Mouse (Mus musculus) midbrain, embryonic 11.5 days (tissue): ENCODE measurements around the gene Krtap9-3. TPM values are rescaled to one million over a fixed set of nuclear protein-coding genes. Genes with fewer than 3 reads are reported as not detected.

Experiments used
- ATAC-seq: fragments of 200-750 bp; cut with Nextera tagmentation; 2 replicates; pipeline ENCODE4 v1.8.0; 2017; ENCODE audit warnings: moderate TSS enrichment, moderate library complexity; ENCODE audit not compliant: low FRiP score
- DNase-seq: peaks from one replicate; pipeline ENCODE4 v3.0.0; 2015; ENCODE audit warnings: low spot score; ENCODE audit errors: missing footprints
- H3K27ac ChIP-seq: fragments of 300-500 bp; sonication (generic); 2 replicates; pipeline ENCODE4 v1.5.1; 2014; ENCODE audit warnings: low read depth, low read length
- H3K27me3 ChIP-seq: fragments of 300-500 bp; sonication (generic); 2 replicates; pipeline ENCODE4 v1.6.1; 2014; ENCODE audit warnings: mild to moderate bottlenecking, low read length, moderate library complexity, mixed read lengths; ENCODE audit not compliant: control insufficient read depth, insufficient read depth
- H3K36me3 ChIP-seq: fragments of 300-500 bp; sonication (generic); 2 replicates; pipeline ENCODE4 v1.6.1; 2014; ENCODE audit warnings: mild to moderate bottlenecking, low read length, moderate library complexity, mixed read lengths; ENCODE audit not compliant: control insufficient read depth, insufficient read depth
- H3K4me1 ChIP-seq: fragments of 300-500 bp; sonication (generic); 2 replicates; pipeline ENCODE4 v1.6.1; 2014; ENCODE audit warnings: low read length; ENCODE audit not compliant: control insufficient read depth, insufficient read depth
- H3K4me2 ChIP-seq: fragments of 300-500 bp; sonication (generic); 2 replicates; pipeline ENCODE4 v1.6.1; 2014; ENCODE audit warnings: mild to moderate bottlenecking, moderate library complexity
- H3K4me3 ChIP-seq: fragments of 300-500 bp; sonication (generic); 2 replicates; pipeline ENCODE4 v1.5.1; 2014; ENCODE audit warnings: low read depth, low read length
- H3K9ac ChIP-seq: fragments of 300-500 bp; sonication (generic); 2 replicates; pipeline ENCODE4 v1.6.1; 2014; ENCODE audit warnings: low read length
- H3K9me3 ChIP-seq: fragments of 300-500 bp; sonication (generic); 2 replicates; pipeline ENCODE4 v1.6.1; 2016; ENCODE audit warnings: low read length; ENCODE audit not compliant: control insufficient read depth
- WGBS: fragments of 180-500 bp; shearing (Covaris S2); extraction: QIAGEN DNeasy Blood & Tissue Kit; methylation state at CpG from one replicate; pipeline ENCODE4 v1.1.7; 2014; 5-methylcytosine and 5-hydroxymethylcytosine counted together
- polyA plus RNA-seq: library from polyadenylated mRNA; unstranded; fragments of >200 nt; fragmentation: Nextera tagmentation; extraction: Ambion mirVana; gene quantifications from 2 replicates; pipeline ENCODE4 v1.2.1, GENCODE M21; 2014

Gene Krtap9-3
- polyA plus RNA-seq, 1 experiment from 2014 or later = not detected

- Histone ChIP-seq H3K27ac (no peak within 1 kb of the TSS), H3K4me3 (no peak within 1 kb of the TSS), H3K4me2 (no peak within 1 kb of the TSS), H3K27me3 (no peaks in the 10 kb centered on the region), H3K9me3 (no peaks in the 10 kb centered on the region), H3K4me1 (no peaks in the 10 kb centered on the region), H3K9ac (no peak within 1 kb of the TSS), H3K36me3 (no peaks in the 10 kb centered on the region)
- 100% methylated on average over 1 of the region's 2 CpGs for WGBS
- DNase-seq = no peak
- ATAC-seq = no peak
Measured at GRCm38 (mm10) chr11:99556753-99557152, 41.2 kb downstream of the Krtap9-3 start, which contains the start of gene Krtap3-2. Gene Krtap3-2 (minus strand): TSS chr11:99556853.

GRCm38 (mm10) chr11:99556195-99556594 lies 41.7 kb downstream of the Krtap9-3 start:
- Histone ChIP-seq H3K4me1 (no peaks in the 10 kb centered on the region), H3K9ac (no peak overlapping the region), H3K4me3 (no peak overlapping the region), H3K27ac (no peak overlapping the region), H3K27me3 (no peaks in the 10 kb centered on the region), H3K36me3 (no peaks in the 10 kb centered on the region), H3K4me2 (no peak overlapping the region), H3K9me3 (no peaks in the 10 kb centered on the region)
- DNase-seq (no peak), ATAC-seq (no peak)
- WGBS = 84% methylated on average over 2 of the region's 2 CpGs

- Histone ChIP-seq H3K4me3 (no peak within 1 kb of the TSS), H3K27ac (no peak within 1 kb of the TSS), H3K4me1 (no peaks in the 10 kb centered on the region), H3K4me2 (no peak within 1 kb of the TSS), H3K36me3 (no peaks in the 10 kb centered on the region), H3K9me3 (no peaks in the 10 kb centered on the region), H3K9ac (no peak within 1 kb of the TSS), H3K27me3 (no peaks in the 10 kb centered on the region)
- WGBS = 81% methylated on average over 4 of the region's 4 CpGs
- ATAC-seq (no peak), DNase-seq (no peak)
Measured at GRCm38 (mm10) chr11:99550765-99551164, 47.1 kb downstream of the Krtap9-3 start, which contains the start of gene Krtap3-3. Gene Krtap3-3 (minus strand): TSS chr11:99550865.

- Histone ChIP-seq H3K9me3 (no peaks in the 10 kb centered on the region), H3K27me3 (no peaks in the 10 kb centered on the region), H3K4me1 (no peaks in the 10 kb centered on the region), H3K4me2 (no peak overlapping the region), H3K4me3 (no peak overlapping the region), H3K27ac (no peak overlapping the region), H3K36me3 (no peaks in the 10 kb centered on the region), H3K9ac (no peak overlapping the region)
- ATAC-seq = no peak
- no peak for DNase-seq
Measured at GRCm38 (mm10) chr11:99547892-99548291, 50.0 kb downstream of the Krtap9-3 start.

Other genes starting within 250 kb of the Krtap9-3 start
- not detected in 2 replicates for gene Krt27, start 247.0 kb downstream of the Krtap9-3 start, polyA plus RNA-seq
- 0.26 and 0.61 TPM in 2 replicates for gene Krt28, start 223.2 kb downstream of the Krtap9-3 start, polyA plus RNA-seq
- gene Krt10, start 208.7 kb downstream of the Krtap9-3 start, polyA plus RNA-seq = 31.6 and 38.3 TPM in 2 replicates
- not detected in 2 replicates for gene Krt12, start 175.8 kb downstream of the Krtap9-3 start, polyA plus RNA-seq
- gene Krt20, start 160.0 kb downstream of the Krtap9-3 start, polyA plus RNA-seq = 0.11 and 0.42 TPM in 2 replicates
- gene Krt23, start 105.0 kb downstream of the Krtap9-3 start, polyA plus RNA-seq = 0.14 TPM in 1 of 2 replicates, not detected in the other
- gene Krt39, start 76.8 kb downstream of the Krtap9-3 start, polyA plus RNA-seq = not detected in 2 replicates
- not detected in 2 replicates for gene Krt40, start 54.9 kb downstream of the Krtap9-3 start, polyA plus RNA-seq
- gene Krtap3-3, start 47.2 kb downstream of the Krtap9-3 start, polyA plus RNA-seq = not detected in 2 replicates
- gene Krtap3-2, start 41.3 kb downstream of the Krtap9-3 start, polyA plus RNA-seq = not detected in 2 replicates
- not detected in 2 replicates for gene Gm11939, start 38.6 kb downstream of the Krtap9-3 start, polyA plus RNA-seq
- gene Krtap3-1, start 31.5 kb downstream of the Krtap9-3 start, polyA plus RNA-seq = not detected in 2 replicates
- not detected in 2 replicates for gene Krtap1-5, start 17.1 kb downstream of the Krtap9-3 start, polyA plus RNA-seq
- not detected in 2 replicates for gene Krtap1-4, start 14.5 kb downstream of the Krtap9-3 start, polyA plus RNA-seq
- gene Krtap1-3, start 6.8 kb downstream of the Krtap9-3 start, polyA plus RNA-seq = not detected in 2 replicates
- gene Gm11938, start 5.2 kb upstream of the Krtap9-3 start, polyA plus RNA-seq = not detected in 2 replicates
- gene Gm11937, start 12.1 kb upstream of the Krtap9-3 start, polyA plus RNA-seq = not detected in 2 replicates
- not detected in 2 replicates for gene Krtap2-4, start 16.7 kb upstream of the Krtap9-3 start, polyA plus RNA-seq
- gene Gm11562, start 22.3 kb upstream of the Krtap9-3 start, polyA plus RNA-seq = not detected in 2 replicates
- gene Krtap4-1, start 30.1 kb upstream of the Krtap9-3 start, polyA plus RNA-seq = not detected in 2 replicates
- not detected in 2 replicates for gene Krtap4-2, start 37.0 kb upstream of the Krtap9-3 start, polyA plus RNA-seq
- gene Krtap4-7, start 46.0 kb upstream of the Krtap9-3 start, polyA plus RNA-seq = not detected in 2 replicates
- gene Gm11555, start 52.1 kb upstream of the Krtap9-3 start, polyA plus RNA-seq = not detected in 2 replicates
- gene Gm11563, start 60.9 kb upstream of the Krtap9-3 start, polyA plus RNA-seq = not detected in 2 replicates
- gene Krtap4-6, start 67.9 kb upstream of the Krtap9-3 start, polyA plus RNA-seq = not detected in 2 replicates
- gene Gm14190, start 92.6 kb upstream of the Krtap9-3 start, polyA plus RNA-seq = not detected in 2 replicates
- not detected in 2 replicates for gene Gm14180, start 136.2 kb upstream of the Krtap9-3 start, polyA plus RNA-seq
- not detected in 2 replicates for gene Gm11595, start 174.8 kb upstream of the Krtap9-3 start, polyA plus RNA-seq
- gene Krtap4-8, start 182.6 kb upstream of the Krtap9-3 start, polyA plus RNA-seq = not detected in 2 replicates
- not detected in 2 replicates for gene Krtap4-9, start 187.1 kb upstream of the Krtap9-3 start, polyA plus RNA-seq
- gene Gm11596, start 195.4 kb upstream of the Krtap9-3 start, polyA plus RNA-seq = not detected in 2 replicates
- gene Gm11569, start 200.8 kb upstream of the Krtap9-3 start, polyA plus RNA-seq = not detected in 2 replicates
- gene Gm11554, start 206.3 kb upstream of the Krtap9-3 start, polyA plus RNA-seq = not detected in 2 replicates
- gene Krtap4-13, start 211.8 kb upstream of the Krtap9-3 start, polyA plus RNA-seq = not detected in 2 replicates
- not detected in 2 replicates for gene Gm11564, start 217.6 kb upstream of the Krtap9-3 start, polyA plus RNA-seq
- not detected in 2 replicates for gene 2300003K06Rik, start 240.0 kb upstream of the Krtap9-3 start, polyA plus RNA-seq